Mouse (Mus musculus) myocyte (in vitro differentiated cells): Measurements from ENCODE around the gene Prkch.

Experiments used
- MYOG ChIP-seq, 3 experiments: IDR thresholded peaks; one replicate each; pipeline ENCODE4 v1.6.1; 2011; ENCODE audit warnings: control low read depth in 2 of 3, low read depth in 2 of 3, mild to moderate bottlenecking in 2 of 3; ENCODE audit not compliant: insufficient read length in 2 of 3, control insufficient read depth in 1 of 3, insufficient read depth in 1 of 3
- POLR2A ChIP-seq: IDR thresholded peaks from one replicate; pipeline ENCODE4 v1.6.1; 2011; ENCODE audit warnings: low read depth, mild to moderate bottlenecking, control low read depth, moderate library complexity; ENCODE audit not compliant: insufficient read length

GRCm38 (mm10) chr12:73719816-73720215, 135.2 kb downstream of the Prkch start:
- TF ChIP-seq MYOG (IDR thresholded peaks at IDR 0.05; ENCODE audit: control insufficient read depth in 1 of 3, insufficient read depth in 1 of 3, insufficient read length in 2 of 3, low read depth in 2 of 3) (no peak), POLR2A (no peak)
